Mouse (Mus musculus): ENCODE measurements at regions not wholly inside any gene's neighbourhood (a gene's known extent, or its start where the extent isn't known, plus 50 kb on each side); places are given as distances from the start of the nearest gene placed in this dataset.

DNA sequence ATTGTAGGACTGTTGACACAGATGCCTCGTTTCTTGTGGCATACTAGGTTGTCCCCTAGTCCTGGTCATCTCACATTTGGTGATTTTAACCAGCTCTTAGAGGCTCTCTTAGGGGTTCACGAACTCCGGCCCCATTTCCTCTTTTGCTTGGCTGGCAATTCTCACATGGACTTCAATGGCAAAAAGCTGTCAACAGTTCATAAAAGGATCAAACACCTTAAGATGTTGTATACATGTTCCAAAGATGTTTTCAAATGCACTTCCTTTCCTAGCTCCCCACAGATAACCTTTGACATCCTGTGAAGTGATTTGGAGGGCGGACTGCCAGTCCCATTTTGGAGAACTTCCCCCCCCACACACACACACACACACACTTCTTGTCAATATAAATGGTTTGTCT lies 153.7 kb upstream of the Rpl34 start:
- no peak for DNase-seq

DNA sequence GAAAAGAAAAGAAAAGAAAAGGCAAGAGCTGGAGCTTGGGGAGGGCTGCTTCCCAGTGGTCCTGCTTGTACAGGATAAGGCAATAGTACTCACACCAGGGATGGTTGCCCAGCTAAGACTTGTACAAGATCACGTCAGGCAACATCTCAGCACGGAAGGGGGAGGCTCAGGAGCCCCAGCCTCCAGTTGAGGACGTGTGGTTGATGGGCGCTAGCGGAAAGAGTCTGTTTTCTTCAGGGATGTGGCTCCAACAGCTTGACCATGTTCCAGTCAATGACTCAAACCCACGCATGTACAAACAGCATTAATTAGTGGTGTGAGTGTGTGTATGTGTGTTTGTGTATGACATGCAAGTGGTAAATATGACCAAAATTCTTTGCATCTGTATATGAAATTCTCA lies 153.1 kb upstream of the Rpl34 start:
- no peak for DNase-seq

DNA sequence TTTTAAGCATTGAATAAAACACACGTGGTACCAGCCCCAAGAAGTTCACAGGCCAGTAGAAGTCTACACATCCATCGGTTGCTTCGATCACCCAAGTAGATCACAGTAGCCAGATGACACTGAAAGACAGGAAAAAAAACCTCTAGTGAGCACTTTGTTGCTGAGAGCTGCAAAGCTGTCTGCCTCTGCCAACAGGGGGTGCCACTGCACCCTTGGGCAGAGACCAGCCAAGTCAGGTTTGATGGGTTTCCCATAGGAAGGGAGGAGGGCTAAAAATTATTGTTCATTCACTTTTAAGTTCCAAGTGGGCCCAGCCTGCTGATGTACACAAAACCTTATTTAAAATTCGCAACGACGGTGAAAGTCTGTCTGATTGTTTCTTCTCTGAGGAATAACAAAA lies 150.3 kb upstream of the Rpl34 start:
- no peak for DNase-seq

DNA sequence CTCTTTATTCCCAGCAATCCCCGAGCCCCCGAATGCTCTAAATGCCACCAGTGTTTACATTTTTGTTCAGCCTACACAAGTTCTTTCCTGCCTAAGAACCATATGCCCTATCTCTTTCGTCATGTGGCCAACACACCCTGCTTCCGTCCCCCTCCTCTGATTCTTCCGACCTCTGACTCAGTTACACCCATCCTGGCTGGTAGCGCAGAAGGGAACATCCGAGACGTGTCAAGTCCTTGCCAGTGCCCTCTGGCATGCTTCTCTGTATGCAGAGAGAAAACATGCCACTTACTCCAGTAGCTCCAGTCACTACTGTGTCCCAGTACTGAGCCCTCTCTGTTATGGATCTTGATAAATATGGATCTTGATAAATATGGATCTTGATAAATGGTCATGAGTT lies 149.3 kb upstream of the Rpl34 start:
- DNase-seq: no peak

DNA sequence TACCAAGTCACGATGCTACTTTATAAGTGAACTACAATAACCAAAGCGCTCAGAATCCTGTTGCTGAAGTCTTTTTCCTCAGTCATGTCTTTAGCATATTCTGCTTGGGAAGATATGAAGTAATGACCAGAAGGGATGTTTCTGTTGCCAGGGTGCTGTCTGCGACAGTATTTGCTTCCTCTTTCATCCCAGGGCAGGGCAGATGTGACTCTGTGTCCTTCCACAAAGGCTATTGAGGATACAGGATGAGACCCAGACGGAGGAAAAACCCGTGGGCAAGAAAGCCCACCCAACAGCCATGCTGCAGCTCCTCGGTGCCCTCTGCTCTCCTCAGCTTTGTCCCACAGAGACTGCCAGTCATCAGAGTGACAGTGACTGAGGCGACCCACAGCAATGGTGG lies 148.6 kb upstream of the Rpl34 start:
- DNase-seq: no peak

DNA sequence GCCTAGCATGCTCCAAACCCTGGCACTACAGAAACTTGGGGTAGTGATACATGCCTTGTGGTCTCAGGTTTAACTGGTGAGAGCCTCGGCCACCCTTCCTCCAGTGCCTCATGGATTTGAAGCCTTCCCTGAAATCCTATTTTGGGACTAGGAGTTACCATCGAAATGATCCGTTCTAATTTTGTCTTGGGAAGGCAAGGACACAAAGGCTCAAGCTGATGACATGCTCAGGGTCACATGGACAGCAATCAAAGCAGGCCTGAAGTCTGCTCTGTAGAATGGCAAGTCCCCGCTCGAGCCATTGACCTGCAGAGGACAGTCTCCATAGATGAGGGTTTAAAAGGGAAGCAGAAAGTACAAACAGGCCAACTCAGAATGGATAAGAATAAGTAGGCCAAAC lies 147.8 kb upstream of the Rpl34 start:
- no peak for DNase-seq

- no peak for DNase-seq
Measured at GRCm38 (mm10) chr3:130873745-130874144, 143.5 kb upstream of the Rpl34 start.

DNA sequence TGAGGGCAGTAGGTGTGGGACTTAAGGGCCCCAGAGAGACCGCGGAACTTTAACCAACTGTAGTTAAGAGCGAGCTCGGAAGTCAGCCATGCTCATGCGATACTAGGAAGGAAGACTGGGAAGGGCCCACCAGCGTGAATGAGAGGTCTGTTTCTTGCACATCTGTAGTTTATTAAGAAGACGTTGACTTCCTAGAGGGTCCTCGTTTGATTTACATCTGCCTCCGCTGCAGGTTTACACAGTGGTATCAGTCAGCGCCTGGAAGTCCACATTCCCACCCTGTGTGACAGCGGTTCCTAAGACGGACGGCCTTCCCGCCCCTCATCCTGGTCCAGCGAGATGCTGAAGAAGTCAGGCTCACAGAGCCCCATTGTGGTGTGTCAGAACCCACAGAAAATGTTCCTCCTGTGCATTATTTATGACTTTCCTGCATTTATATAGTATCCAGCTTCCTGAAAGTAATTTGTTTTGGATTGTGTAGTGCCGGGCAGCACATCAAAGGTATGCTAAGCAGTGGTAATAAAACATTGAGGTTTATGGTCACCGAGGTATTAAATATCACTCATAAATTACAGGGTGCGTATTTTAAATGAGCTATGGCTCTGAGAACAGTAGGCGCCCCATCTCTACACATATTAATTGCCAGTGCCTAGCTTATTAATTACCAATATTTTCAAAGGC lies 136.9 kb upstream of the Rpl34 start:
- DNase-seq: no peak

- no peak for DNase-seq
Measured at GRCm38 (mm10) chr3:130864783-130865182, 134.6 kb upstream of the Rpl34 start.

GRCm38 (mm10) chr3:130863376-130863775 lies 133.2 kb upstream of the Rpl34 start:
- DNase-seq: no peak

DNA sequence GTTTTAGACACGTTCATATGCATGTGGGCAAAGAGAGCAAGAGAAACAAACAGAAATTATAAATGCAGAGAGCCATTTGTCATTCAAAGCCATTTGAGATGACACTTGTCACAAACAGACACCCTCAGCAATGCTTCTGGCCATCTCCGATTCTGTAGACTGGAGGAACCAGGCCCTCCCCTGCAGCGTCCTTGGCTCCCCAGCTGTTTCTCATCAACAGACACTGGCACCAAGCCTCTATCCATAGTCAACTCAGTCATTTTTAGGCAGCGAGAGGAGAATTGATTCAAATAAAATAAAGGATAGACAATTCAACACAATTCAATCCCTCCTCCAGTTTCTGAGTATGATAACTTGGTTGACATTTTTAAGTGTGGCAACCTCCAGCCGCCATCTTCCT lies 130.1 kb upstream of the Rpl34 start:
- DNase-seq: no peak

GRCm38 (mm10) chr3:130853866-130854265 lies 123.7 kb upstream of the Rpl34 start:
- DNase-seq: no peak

DNA sequence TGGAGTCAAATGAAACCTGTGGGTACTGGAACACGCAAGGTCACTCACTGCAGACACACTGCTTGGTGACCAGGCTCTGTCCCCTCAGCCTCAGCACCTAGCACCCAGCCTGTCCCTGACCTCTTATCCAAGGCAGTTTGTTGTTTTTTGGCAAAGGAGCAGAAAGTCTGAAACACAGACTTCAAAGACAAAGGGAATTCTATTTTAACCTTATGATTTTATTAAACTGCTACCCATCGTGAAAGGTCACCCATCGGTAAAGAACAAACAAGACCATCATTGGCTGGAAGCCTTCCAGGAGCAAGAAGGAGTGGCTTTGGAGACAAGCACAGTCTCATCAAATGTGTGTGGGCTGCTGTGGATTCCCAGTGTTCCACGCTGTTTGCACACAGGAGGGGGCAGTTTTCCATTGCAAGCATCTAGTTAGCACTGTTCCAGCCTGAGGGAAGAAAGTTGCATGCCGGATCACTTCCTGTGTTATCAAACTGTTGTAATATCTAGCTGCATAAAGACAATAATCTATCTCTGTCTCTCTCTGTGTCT lies 120.6 kb upstream of the Rpl34 start:
- no peak for DNase-seq

DNA sequence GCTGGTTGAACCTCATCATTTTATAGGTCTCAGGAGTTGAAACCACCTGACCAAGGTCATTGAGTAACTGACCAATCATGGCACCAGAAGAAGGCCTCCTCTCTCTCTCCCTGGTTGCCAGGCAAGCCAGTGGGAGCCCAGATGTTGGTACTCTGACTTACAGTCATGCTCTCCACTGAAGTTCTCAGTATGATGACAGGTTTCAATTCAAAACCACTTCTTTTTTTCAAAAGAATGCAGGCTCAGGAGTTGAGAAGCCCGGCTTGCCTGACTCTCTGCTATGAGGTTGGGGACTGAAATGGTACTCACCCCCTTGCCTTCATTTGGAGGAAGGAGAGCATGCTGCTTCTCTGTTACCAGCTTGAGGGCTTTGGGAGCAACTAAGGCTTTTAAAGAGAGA lies 111.6 kb upstream of the Rpl34 start:
- no peak for DNase-seq

DNA sequence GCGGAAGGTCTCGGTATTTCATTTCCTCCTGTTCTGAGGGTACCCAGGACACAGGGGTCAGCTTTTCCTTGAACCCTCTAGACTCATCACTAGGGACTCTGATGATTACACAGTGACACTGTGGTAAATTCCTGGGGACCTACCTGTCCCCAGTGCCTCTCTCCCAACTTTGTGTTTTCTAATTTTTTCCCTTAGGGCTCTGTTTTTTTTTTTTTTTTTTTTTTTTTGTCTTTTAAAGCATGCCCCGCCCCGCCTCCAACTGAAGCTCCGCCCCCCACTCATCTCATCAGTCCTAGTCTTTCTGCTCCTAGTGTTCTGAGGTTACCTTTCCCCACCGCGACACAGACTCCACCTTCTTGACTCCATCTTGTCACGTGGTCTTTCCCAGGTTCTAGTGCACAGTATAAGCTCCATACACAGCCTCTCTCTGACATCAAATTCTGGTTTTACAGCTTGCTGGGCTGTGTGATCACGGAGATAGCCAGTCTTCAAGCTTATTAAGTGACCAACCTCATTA lies 109.8 kb upstream of the Rpl34 start:
- DNase-seq: no peak

- DNase-seq: no peak
Measured at GRCm38 (mm10) chr3:130838626-130839422, 108.6 kb upstream of the Rpl34 start.

GRCm38 (mm10) chr3:130833722-130834121 lies 103.5 kb upstream of the Rpl34 start:
- no peak for DNase-seq

DNA sequence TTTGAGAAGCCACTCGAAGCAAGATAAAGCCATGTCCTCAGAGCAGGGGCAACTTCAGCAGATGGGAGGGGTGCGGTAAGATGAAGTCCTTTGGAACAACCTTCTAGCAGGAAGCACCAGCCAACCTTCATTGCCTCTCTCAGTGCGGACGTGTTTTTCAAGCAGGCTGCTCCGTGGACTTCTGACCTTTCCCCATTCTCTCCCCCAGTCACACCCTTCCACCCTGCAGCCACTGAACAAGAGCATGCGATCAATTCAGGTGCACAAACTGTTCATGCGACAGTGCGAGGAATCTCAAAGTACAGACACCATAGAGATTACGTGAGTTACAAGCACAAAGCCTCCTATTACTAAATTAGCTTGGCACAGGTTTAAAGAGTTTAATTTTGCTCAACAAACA lies 102.9 kb upstream of the Rpl34 start:
- peak; percentile 19 to 26 for DNase-seq

DNA sequence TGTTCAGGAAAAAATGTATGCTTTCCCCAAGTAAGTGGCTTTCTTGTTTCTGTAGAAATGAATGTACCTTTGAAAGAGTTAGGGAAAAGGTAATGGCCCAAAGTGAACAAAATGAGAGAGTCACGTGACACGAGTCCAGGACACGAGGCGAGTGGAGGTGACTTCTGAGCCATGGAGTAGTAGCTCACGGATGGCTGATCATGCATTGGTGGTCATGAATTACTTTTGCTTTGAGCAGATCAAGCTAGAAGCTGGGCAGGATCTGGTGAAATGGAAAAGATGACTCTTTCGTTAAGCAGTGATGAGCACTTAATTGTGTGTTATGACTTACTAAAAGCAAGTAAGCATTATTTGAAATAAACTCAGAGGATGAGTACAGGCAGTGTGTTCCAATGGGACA lies 101.6 kb upstream of the Rpl34 start:
- DNase-seq: peak; percentile 35 to 44

- DNase-seq: no peak
Measured at GRCm38 (mm10) chr3:130828346-130828745, 98.1 kb upstream of the Rpl34 start.

- no peak for DNase-seq
Measured at GRCm38 (mm10) chr3:130827934-130828333, 97.7 kb upstream of the Rpl34 start.

DNA sequence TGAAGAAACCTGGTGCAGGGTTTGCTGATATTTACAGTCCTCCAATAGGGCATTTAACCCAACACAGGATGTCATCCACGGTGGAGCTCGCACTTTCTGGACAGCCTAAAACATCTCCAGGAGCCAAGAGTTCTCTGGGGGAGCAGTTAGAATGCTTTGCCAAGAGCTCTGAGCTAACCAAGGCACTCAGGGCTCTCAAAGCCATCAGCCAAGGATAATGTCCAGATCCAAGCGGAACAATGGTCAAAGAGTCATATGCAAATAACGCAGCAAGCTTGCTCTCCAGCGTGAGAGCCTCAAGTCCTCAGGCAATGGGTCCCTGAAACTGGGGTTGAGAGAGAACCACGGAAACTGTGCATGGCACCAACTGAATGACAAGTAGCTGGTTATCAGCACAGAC lies 96.8 kb upstream of the Rpl34 start:
- no peak for DNase-seq

- DNase-seq: no peak
Measured at GRCm38 (mm10) chr3:130819837-130820098, 89.6 kb upstream of the Rpl34 start.

Measured in kidney, postnatal 36 days (tissue).